Mouse (Mus musculus): Measurements from ENCODE around the gene Cacnb1.

DNA sequence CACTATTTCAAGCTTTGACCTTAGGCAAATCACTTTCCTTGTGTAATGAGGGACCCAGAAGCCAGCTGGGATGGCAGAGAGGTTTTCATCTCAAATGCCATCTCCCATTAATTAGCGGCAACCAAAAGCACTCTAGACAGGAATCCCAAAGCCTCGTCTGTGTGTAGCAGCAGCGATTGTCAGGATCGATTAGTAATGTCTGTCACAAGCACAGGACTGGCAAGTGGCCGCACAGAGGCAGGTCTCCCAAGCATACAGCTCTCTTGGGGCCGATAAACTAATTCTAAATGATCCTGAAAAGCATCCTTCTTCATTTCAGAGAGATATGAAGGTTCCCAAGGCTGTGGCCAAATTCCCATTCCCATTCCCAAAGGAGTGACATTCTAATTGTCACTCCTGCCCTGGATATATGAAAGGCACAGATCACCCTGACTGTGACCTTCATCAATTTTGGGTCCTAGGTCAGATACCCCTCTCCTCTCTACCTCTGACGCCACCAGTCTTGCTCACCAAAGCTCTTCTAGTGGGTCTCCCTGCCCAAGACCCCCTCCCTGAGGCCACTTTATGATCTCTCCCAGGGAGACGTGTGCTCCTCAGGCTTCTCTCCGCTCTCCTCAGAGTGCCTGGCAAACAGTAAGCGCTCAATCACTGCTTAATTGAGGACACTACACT lies 42.9 kb downstream of the Cacnb1 start:
- TF ChIP-seq CHD2 (IDR thresholded peaks at IDR 0.05; ENCODE audit: low read depth, low read length) (no peak), MAFK (IDR thresholded peaks at IDR 0.05; ENCODE audit: insufficient read depth, low read depth, low read length) (no peak), ZNF384 (IDR thresholded peaks at IDR 0.05; ENCODE audit: low read depth, low read length) (no peak), ZC3H11A (IDR thresholded peaks at IDR 0.05; ENCODE audit: borderline replicate concordance, low read depth, low read length) (no peak), HCFC1 (IDR thresholded peaks at IDR 0.05; ENCODE audit: borderline replicate concordance, insufficient read depth, low read length) (no peak)

Data from ES-E14 (cell line).